Mouse (Mus musculus) CH12.LX (cell line): ENCODE measurements at regions not wholly inside any gene's neighbourhood (a gene's known extent, or its start where the extent isn't known, plus 50 kb on each side); places are given as distances from the start of the nearest gene placed in this dataset.

ENCODE experiments used
- EP300 ChIP-seq: IDR thresholded peaks from 2 replicates; pipeline ENCODE4 v1.6.1; 2011; ENCODE audit warnings: low read length, improper control_type of control experiment
- RCOR1 ChIP-seq: conservative IDR thresholded peaks from 2 replicates; pipeline ENCODE4 v1.6.1; 2012; ENCODE audit warnings: low read depth, mild to moderate bottlenecking, inconsistent platforms, low read length, improper control_type of control experiment
- UBTF ChIP-seq: IDR thresholded peaks from 2 replicates; pipeline ENCODE4 v1.6.1; 2012; ENCODE audit warnings: low read depth, mild to moderate bottlenecking, inconsistent platforms, low read length, improper control_type of control experiment, moderate library complexity

- TF ChIP-seq RCOR1 (no peak), UBTF (no peak), EP300 (no peak)
These were observed 140.3 kb upstream of the Fundc1 start for GRCm38 (mm10) chrX:17712475-17712874.
